Mouse (Mus musculus): ENCODE measurements around the gene Cyb561d1. TPM values are rescaled to one million over a fixed set of nuclear protein-coding genes. Genes with fewer than 3 reads are reported as not detected.

Gene Cyb561d1
- total RNA-seq, 1 experiment from 2014 or later: 12.1 TPM

GRCm38 (mm10) chr3:108167499-108167898 is 33.5 kb downstream of the Cyb561d1 start:
- no peak for DNase-seq

DNA sequence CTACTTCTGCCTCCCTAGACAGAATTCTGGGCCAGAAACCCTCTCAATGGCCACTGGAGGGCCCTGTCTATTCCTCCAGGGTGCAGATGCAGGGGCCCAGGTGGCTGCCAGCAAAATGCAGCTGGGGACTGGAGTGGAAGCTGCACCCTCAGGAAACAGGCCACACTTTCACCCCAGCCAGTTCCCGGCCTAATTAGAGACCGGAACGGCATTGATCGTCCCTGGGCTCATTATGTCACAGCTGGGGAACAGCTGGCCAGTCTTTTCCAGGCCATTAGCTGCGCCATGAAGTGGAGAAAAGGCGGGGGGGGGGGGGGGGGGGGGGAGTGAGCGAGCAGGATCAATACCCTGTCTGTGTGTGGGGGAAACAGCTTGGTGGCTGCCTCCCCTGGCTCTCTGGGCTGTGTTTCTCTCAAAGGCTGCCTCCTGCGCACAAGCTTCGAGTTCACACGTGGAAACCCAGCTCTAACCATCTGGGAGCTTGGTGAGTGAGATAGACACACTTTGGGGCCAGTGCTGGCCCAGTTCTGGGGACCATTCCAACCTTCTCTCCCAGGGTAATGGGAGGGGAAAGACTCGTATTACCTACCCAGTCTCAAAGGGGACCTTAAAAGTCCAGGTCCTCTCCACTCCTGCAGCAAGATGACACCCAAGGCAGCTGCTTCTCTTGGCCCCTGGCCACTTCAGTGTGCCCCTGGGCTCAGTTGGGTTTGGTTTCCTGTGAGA is 34.4 kb downstream of the Cyb561d1 start:
- no peak for DNase-seq

- no peak for DNase-seq
Measured at GRCm38 (mm10) chr3:108165532-108166315, 35.3 kb downstream of the Cyb561d1 start.

DNA sequence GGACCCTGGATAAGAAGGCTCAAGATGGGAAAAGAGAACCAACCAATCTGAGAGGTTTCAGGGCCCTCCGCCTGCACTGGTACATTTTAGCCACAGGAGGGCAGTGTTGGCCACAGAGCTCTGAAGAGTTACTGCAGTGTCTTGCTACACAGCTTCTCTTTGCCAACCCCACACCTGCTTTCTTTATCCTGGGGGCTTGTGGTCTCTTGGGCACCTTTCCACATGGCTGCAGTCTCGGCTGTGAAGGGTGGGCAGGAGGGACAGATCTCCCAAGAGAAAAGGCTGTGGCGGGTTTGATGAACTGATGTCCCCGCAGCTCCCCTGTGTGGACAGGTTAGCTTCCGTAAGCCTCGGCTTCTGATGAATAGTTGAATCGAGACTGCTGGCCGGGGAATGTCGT is 36.2 kb downstream of the Cyb561d1 start:
- peak; percentile 73 for DNase-seq

DNA sequence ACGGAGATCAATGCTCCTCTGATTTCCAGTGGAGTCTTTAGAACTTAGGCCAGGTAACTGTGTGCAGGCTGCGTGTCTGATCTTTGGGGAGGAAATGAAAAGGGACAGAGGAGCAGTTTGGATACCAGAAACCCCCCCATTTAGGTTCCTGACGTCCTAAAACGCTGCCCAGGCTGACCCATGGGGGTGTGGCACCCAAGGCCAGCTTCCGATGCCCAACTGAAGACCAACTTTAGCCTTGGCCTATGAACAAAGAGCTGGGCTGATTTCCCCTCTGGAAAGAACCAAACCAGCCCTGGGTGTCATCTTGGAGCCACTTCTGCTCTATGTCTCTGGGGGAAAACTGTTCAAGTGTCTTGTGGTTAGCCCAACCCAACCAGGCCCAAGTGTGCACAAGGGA is 36.9 kb downstream of the Cyb561d1 start:
- DNase-seq: no peak

GRCm38 (mm10) chr3:108158383-108159037 is 42.5 kb downstream of the Cyb561d1 start:
- DNase-seq: no peak

DNA sequence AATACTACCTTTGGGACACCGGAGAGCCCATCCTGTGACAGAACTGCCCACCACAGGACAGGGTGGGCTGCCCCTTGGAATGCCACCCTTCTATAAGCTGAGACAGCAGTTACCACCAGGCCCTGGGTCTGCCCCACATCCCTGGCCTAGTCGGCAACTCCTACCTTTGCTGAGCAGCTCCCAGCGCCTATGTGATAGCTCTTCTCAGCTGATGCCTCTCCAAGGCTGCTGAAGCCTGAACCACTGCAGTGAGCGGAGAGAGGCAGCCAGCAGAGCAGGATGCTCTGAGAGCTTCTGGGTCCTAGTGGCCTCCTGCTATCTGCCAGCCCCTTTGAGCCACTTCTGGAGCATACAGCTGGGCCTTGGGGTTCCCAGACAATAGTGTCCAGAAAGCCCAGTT is 46.4 kb downstream of the Cyb561d1 start, which contains the start of gene Gpr61:
Gpr61 (minus strand) TSS at position 227 of the 400 bp plus-strand sequence.
- DNase-seq: no peak

GRCm38 (mm10) chr3:108152290-108152689 is 48.7 kb downstream of the Cyb561d1 start:
- no peak for DNase-seq

GRCm38 (mm10) chr3:108147386-108148235 is 53.4 kb downstream of the Cyb561d1 start:
- DNase-seq: peak; percentile 86

GRCm38 (mm10) chr3:108146671-108147070 is 54.3 kb downstream of the Cyb561d1 start:
- DNase-seq: no peak

Other genes starting within 250 kb of the Cyb561d1 start
- gene Gstm3, start 231.9 kb downstream of the Cyb561d1 start, total RNA-seq (2021): not detected in 2 replicates
- gene Gstm2, start 214.8 kb downstream of the Cyb561d1 start, total RNA-seq (2021): 131 and 136 TPM in 2 replicates
- 277 and 344 TPM in 2 replicates for gene Gstm1, start 183.2 kb downstream of the Cyb561d1 start, total RNA-seq (2021)
- 13.2 and 17.1 TPM in 2 replicates for gene Gstm4, start 156.3 kb downstream of the Cyb561d1 start, total RNA-seq (2021)
- 178 and 283 TPM in 2 replicates for gene Ampd2, start 114.6 kb downstream of the Cyb561d1 start, total RNA-seq (2021)
- 13.2 and 13.4 TPM in 2 replicates for gene Gnat2, start 108.4 kb downstream of the Cyb561d1 start, total RNA-seq (2021)
- gene Gnai3, start 55.1 kb downstream of the Cyb561d1 start, total RNA-seq (2021): 136 and 143 TPM in 2 replicates
- gene Gpr61, start 46.3 kb downstream of the Cyb561d1 start, total RNA-seq (2021): 0.49 TPM in 1 of 2 replicates, not detected in the other
- gene Amigo1, start 14.9 kb downstream of the Cyb561d1 start, total RNA-seq (2021): 21.0 and 24.7 TPM in 2 replicates
- gene Atxn7l2, start 9.7 kb upstream of the Cyb561d1 start, total RNA-seq (2021): 12.8 and 15.1 TPM in 2 replicates
- gene Sypl2, start 25.4 kb upstream of the Cyb561d1 start, total RNA-seq (2021): 0.15 and 0.38 TPM in 2 replicates
- gene Psma5, start 55.7 kb upstream of the Cyb561d1 start, total RNA-seq (2021): 74.3 and 95.5 TPM in 2 replicates
- 27.7 and 28.6 TPM in 2 replicates for gene Sort1, start 82.9 kb upstream of the Cyb561d1 start, total RNA-seq (2021)
- gene Mybphl, start 163.7 kb upstream of the Cyb561d1 start, total RNA-seq (2021): not detected in 2 replicates
- gene Psrc1, start 182.6 kb upstream of the Cyb561d1 start, total RNA-seq (2021): 2.5 and 3.7 TPM in 2 replicates
- gene Celsr2, start 214.3 kb upstream of the Cyb561d1 start, total RNA-seq (2021): 6.4 and 7.5 TPM in 2 replicates
- 170 and 185 TPM in 2 replicates for gene Sars, start 244.0 kb upstream of the Cyb561d1 start, total RNA-seq (2021)

All from adrenal gland, postnatal 25 days (tissue).